Mouse (Mus musculus): ENCODE results near the gene Zfr2. TPM values are rescaled to one million over a fixed set of nuclear protein-coding genes. Genes with fewer than 3 reads are reported as not detected.

Zfr2 gene
- total RNA-seq (2014; fragmentation: Nextera tagmentation) (7.0 and 7.1 TPM in 2 replicates), total RNA-seq (2017) (2.6 and 3.2 TPM in 2 replicates), polyA plus RNA-seq (2012) (1.8 and 1.9 TPM in 2 replicates)

DNA sequence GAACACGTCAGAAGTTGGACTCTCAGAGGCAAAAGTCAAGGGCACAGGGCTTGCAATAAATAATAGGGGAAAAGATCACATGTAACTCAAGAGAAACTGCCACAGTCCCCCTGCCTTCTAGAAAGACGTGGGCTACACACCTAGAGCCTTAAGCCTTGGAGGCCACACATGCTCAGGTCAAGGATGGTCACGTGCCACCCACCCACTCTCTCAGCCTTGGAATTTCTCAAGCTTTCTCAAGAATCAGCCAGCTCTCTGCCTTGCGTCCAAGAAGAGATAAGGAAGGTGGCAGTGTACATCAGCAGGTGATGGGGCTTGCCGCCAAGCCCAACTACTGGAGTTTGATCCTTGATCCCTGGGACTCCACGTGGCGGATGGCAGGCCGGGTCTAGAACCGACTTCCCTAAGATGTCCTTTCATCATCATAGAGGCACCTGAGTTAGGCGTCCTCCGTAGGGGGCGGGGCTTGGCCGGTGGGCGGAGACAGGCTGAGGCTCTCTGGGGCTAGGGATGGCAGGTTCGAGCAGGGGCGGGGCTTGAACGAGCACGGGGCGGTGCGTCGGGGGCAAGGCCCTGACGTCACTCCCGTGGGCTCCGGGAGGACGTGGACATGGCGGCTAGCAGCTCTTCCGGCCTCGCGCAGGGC, at the start of gene Zfr2:
TSS of gene Zfr2 (plus strand) at position 576 of the 646 bp plus-strand sequence.
- Histone ChIP-seq H3K36me3 (replicated peaks) (peaks cover 14% of the 10 kb centered on the region), H3K9me3 (replicated peaks) (no peaks in the 10 kb centered on the region), H3K4me1 (ENCODE audit: insufficient read depth, low read depth, low read length) (peaks cover 27% of the 10 kb centered on the region), H3K27me3 (ENCODE audit: insufficient read depth, low read length) (peaks cover 36% of the 10 kb centered on the region), H3K4me3 (ENCODE audit: low read depth, low read length) (peak within 1 kb of the TSS; percentile 79)
- peak; percentile 97 for DNase-seq (ENCODE audit: low spot score)
- ATAC-seq (ENCODE audit: extremely low read depth, insufficient number of reproducible peaks, low FRiP score, poor library complexity, severe bottlenecking) = peak; percentile 90
- no peak for TF ChIP-seq GATA1 (IDR thresholded peaks at IDR 0.05; ENCODE audit: borderline replicate concordance, low read length)
- TF ChIP-seq POLR2AphosphoS5 (IDR thresholded peaks at IDR 0.05; ENCODE audit: insufficient replicate concordance, low read depth, low read length) = no peak
- no peak for TF ChIP-seq TAL1 (conservative IDR thresholded peaks at IDR 0.05; ENCODE audit: low read depth, low read length)
- TF ChIP-seq CTCF (IDR thresholded peaks at IDR 0.05; ENCODE audit: low read depth, low read length) = no peak
- no peak for TF ChIP-seq GATA2 (IDR thresholded peaks at IDR 0.05; ENCODE audit: borderline replicate concordance, low read depth, low read length)

DNA sequence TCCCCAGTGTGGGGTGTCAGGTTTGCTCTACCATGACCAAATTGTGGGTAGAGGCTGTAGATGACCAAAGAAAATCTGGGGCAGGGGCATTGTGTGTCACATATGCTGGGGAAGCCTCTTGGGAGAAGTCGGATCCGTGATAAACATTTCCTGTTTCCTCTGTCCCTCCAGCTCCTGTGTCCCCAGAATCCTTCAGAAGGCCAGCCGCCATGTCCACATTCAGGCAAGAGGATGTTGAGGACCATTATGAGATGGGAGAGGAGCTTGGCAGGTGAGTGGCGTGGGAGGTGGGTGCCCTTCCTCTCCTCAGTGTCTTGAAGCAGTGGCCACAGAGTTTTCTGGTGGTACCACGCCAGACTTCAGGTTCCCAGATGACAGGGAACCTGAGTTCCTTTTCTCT, 49.1 kb upstream of the Zfr2 start, which contains the start of gene 4930442H23Rik:
TSS of gene 4930442H23Rik (minus strand) at position 45 of the 400 bp plus-strand sequence.
- ATAC-seq (ENCODE audit: extremely low read depth, insufficient number of reproducible peaks, low FRiP score, poor library complexity, severe bottlenecking) (no peak), DNase-seq (ENCODE audit: low spot score) (no peak)
- peak; percentile 77 for TF ChIP-seq POLR2AphosphoS5 (IDR thresholded peaks at IDR 0.05; ENCODE audit: insufficient replicate concordance, low read depth, low read length)
- TF ChIP-seq GATA1 (IDR thresholded peaks at IDR 0.05; ENCODE audit: borderline replicate concordance, low read length) = no peak
- H3K9me3 ChIP-seq (replicated peaks) = no peaks in the 10 kb centered on the region
- no peaks in the 10 kb centered on the region for H3K27me3 ChIP-seq (ENCODE audit: insufficient read depth, low read length)
- H3K4me3 ChIP-seq (ENCODE audit: low read depth, low read length) = peak within 1 kb of the TSS; percentile 78
- peaks cover 86% of the 10 kb centered on the region for H3K36me3 ChIP-seq (replicated peaks)
- peaks cover 64% of the 10 kb centered on the region for H3K4me1 ChIP-seq (ENCODE audit: insufficient read depth, low read depth, low read length)

DNA sequence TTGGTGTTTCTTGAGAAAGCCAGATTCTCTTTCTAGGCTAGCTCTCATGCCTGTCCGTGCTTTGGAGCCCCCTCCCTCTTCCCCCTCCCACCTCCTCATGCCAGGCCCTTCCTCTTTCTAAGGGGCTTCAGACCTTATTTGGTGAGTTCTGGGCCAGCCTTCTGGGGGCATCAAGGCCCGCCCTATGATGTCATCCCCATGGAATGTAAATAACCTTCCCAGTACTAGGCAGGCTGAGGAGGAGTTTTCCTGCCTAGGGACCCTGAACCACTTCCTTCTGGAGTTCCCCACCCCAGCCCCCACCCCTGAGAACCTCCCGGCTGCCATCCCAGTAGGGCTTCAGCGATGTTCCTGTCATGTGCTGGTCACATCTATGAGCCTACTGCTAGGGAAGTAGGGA, 48.2 kb upstream of the Zfr2 start:
- ATAC-seq (ENCODE audit: extremely low read depth, insufficient number of reproducible peaks, low FRiP score, poor library complexity, severe bottlenecking) (no peak), DNase-seq (ENCODE audit: low spot score) (no peak)
- Histone ChIP-seq H3K27me3 (ENCODE audit: insufficient read depth, low read length) (no peaks in the 10 kb centered on the region), H3K36me3 (replicated peaks) (peaks cover 84% of the 10 kb centered on the region), H3K4me3 (ENCODE audit: low read depth, low read length) (no peak overlapping the region), H3K4me1 (ENCODE audit: insufficient read depth, low read depth, low read length) (peaks cover 57% of the 10 kb centered on the region), H3K9me3 (replicated peaks) (no peaks in the 10 kb centered on the region)
- TF ChIP-seq TAL1 (conservative IDR thresholded peaks at IDR 0.05; ENCODE audit: low read depth, low read length) (no peak), POLR2AphosphoS5 (IDR thresholded peaks at IDR 0.05; ENCODE audit: insufficient replicate concordance, low read depth, low read length) (no peak), GATA1 (IDR thresholded peaks at IDR 0.05; ENCODE audit: borderline replicate concordance, low read length) (no peak), CTCF (IDR thresholded peaks at IDR 0.05; ENCODE audit: low read depth, low read length) (no peak), GATA2 (IDR thresholded peaks at IDR 0.05; ENCODE audit: borderline replicate concordance, low read depth, low read length) (no peak)

DNA sequence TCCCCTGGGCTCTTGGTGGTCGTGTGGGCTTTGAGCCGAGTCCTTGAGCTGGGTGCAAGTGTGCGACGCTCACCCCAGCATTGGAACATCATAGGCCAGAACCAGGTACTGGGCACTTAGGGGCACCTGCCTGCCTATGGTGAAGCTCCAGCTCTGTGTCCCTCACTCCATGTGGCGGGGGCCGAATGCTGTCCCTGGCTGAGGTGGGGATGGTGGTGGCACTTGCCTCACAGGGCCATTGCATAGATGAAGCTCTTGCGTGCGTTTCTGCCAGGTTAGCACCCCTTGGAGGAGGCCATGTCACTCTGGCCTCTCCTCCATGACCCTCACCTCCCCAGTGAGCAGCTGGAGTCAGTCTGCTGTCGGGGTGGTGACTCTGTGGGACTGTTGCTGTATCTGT, 45.8 kb upstream of the Zfr2 start:
- Histone ChIP-seq H3K4me3 (ENCODE audit: low read depth, low read length) (peak overlapping the region; percentile 10; the same call in 1 of the 2 replicates), H3K9me3 (replicated peaks) (no peaks in the 10 kb centered on the region), H3K27me3 (ENCODE audit: insufficient read depth, low read length) (no peaks in the 10 kb centered on the region), H3K36me3 (replicated peaks) (peaks cover 85% of the 10 kb centered on the region), H3K4me1 (ENCODE audit: insufficient read depth, low read depth, low read length) (peaks cover 59% of the 10 kb centered on the region)
- ATAC-seq (ENCODE audit: extremely low read depth, insufficient number of reproducible peaks, low FRiP score, poor library complexity, severe bottlenecking) (no peak), DNase-seq (ENCODE audit: low spot score) (no peak)
- TF ChIP-seq GATA2 (IDR thresholded peaks at IDR 0.05; ENCODE audit: borderline replicate concordance, low read depth, low read length) (no peak), POLR2AphosphoS5 (IDR thresholded peaks at IDR 0.05; ENCODE audit: insufficient replicate concordance, low read depth, low read length) (no peak), GATA1 (IDR thresholded peaks at IDR 0.05; ENCODE audit: borderline replicate concordance, low read length) (no peak), TAL1 (conservative IDR thresholded peaks at IDR 0.05; ENCODE audit: low read depth, low read length) (no peak), CTCF (IDR thresholded peaks at IDR 0.05; ENCODE audit: low read depth, low read length) (no peak)

DNA sequence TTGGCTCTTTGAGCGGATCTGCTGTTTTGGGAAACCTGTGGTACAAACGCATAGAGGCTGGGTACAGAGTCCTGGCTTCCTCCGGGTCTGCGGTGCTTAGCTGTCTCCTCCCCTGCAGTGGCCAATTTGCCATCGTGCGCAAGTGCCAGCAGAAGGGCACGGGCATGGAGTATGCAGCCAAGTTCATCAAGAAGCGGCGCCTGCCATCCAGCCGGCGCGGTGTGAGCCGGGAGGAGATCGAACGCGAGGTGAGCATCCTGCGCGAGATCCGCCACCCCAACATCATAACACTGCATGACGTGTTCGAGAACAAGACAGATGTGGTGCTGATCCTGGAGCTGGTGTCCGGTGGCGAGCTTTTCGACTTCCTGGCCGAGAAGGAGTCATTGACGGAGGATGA, 43.1 kb upstream of the Zfr2 start:
- Histone ChIP-seq H3K4me3 (ENCODE audit: low read depth, low read length) (no peak overlapping the region), H3K9me3 (replicated peaks) (no peaks in the 10 kb centered on the region), H3K4me1 (ENCODE audit: insufficient read depth, low read depth, low read length) (peaks cover 57% of the 10 kb centered on the region), H3K27me3 (ENCODE audit: insufficient read depth, low read length) (peaks cover 5% of the 10 kb centered on the region), H3K36me3 (replicated peaks) (peaks cover 77% of the 10 kb centered on the region)
- no peak for ATAC-seq (ENCODE audit: extremely low read depth, insufficient number of reproducible peaks, low FRiP score, poor library complexity, severe bottlenecking)
- no peak for TF ChIP-seq CTCF (IDR thresholded peaks at IDR 0.05; ENCODE audit: low read depth, low read length)
- TF ChIP-seq GATA2 (IDR thresholded peaks at IDR 0.05; ENCODE audit: borderline replicate concordance, low read depth, low read length) = no peak
- TF ChIP-seq POLR2AphosphoS5 (IDR thresholded peaks at IDR 0.05; ENCODE audit: insufficient replicate concordance, low read depth, low read length) = no peak
- no peak for TF ChIP-seq GATA1 (IDR thresholded peaks at IDR 0.05; ENCODE audit: borderline replicate concordance, low read length)
- TF ChIP-seq TAL1 (conservative IDR thresholded peaks at IDR 0.05; ENCODE audit: low read depth, low read length) = no peak
- no peak for DNase-seq (ENCODE audit: low spot score)

DNA sequence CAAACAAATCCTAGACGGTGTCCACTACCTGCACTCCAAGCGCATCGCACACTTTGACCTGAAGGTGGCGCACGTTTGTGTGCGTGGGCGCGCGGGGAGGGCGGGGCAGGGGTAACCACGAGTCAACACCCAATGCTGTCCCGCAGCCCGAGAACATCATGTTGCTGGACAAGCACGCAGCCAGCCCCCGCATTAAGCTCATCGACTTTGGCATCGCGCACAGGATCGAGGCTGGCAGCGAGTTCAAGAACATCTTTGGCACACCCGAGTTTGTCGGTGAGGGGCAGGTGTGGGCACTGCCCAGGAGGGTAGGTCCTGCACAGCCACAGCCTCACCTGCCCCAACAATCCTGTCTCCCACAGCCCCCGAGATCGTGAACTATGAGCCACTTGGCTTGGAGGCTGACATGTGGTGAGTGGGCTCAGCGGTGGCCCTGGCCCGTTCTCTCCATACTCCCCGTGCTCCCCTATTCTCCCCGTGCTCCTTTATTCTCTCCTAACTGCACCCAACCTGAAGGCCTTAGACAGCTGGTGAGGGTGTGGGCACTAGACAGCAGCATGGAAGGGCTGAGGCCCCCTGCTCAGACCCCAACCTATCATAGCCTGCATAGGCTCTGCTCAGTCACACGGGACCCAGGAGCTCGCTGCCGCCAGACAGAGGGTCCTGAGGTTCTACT, 42.6 kb upstream of the Zfr2 start:
- no peaks in the 10 kb centered on the region for H3K9me3 ChIP-seq (replicated peaks)
- H3K27me3 ChIP-seq (ENCODE audit: insufficient read depth, low read length) = peaks cover 10% of the 10 kb centered on the region
- DNase-seq (ENCODE audit: low spot score) (no peak), ATAC-seq (ENCODE audit: extremely low read depth, insufficient number of reproducible peaks, low FRiP score, poor library complexity, severe bottlenecking) (no peak)
- H3K4me3 ChIP-seq (ENCODE audit: low read depth, low read length) = peak overlapping the region; percentile 46
- TF ChIP-seq CTCF (IDR thresholded peaks at IDR 0.05; ENCODE audit: low read depth, low read length) (peak; percentile 35), GATA2 (IDR thresholded peaks at IDR 0.05; ENCODE audit: borderline replicate concordance, low read depth, low read length) (no peak)
- H3K36me3 ChIP-seq (replicated peaks) = peaks cover 71% of the 10 kb centered on the region
- H3K4me1 ChIP-seq (ENCODE audit: insufficient read depth, low read depth, low read length) = peaks cover 55% of the 10 kb centered on the region
